Mouse (Mus musculus) MEL-GATA-1-ER (cell line): ENCODE data around the gene Mfap5.
"Not testable (repeated sequence)": the region's sequence is repeated elsewhere in the genome, so short reads cannot be mapped to it uniquely, and the experiment has no call there.

Experiments
- DNase-seq: peaks from one replicate; pipeline ENCODE4 v3.0.0-alpha.2; 2012; ENCODE audit warnings: low read depth; ENCODE audit errors: extremely low read depth

Mfap5 gene

GRCm38 (mm10) chr6:122505545-122505944, at the start of gene Mfap5:
Gene Mfap5 (plus strand): TSS chr6:122505845.
- no peak for DNase-seq

DNA sequence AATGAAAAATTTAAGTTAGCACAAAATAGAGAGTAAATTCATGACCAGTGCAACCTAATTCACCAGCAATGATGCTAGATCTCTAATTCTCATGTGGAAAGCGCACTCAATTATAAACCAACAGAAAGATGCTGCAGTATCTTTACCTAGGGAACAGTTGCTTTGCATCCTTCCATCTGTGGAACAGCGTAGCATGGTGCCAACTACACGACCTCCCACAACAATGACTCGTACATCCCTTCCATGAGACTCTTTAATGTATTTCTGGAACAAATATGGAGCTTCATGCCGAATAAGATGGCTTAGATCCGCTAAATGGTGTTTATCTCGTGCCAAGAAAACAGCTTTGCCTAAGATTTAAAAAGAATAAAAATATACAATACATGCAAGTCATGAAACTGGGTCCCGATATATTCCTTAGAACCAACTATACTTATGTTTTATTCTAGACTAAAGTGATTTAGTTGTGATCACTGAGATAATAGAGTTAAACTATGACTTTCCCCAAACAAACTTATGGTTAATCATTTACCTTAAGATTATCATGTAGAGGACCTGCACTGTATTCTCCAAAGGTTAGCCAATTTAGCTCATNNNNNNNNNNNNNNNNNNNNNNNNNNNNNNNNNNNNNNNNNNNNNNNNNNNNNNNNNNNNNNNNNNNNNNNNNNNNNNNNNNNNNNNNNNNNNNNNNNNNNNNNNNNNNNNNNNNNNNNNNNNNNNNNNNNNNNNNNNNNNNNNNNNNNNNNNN, 46.5 kb upstream of the Mfap5 start:
- no peak for DNase-seq

GRCm38 (mm10) chr6:122466092-122466713, 39.4 kb upstream of the Mfap5 start:
- no peak for DNase-seq

DNA sequence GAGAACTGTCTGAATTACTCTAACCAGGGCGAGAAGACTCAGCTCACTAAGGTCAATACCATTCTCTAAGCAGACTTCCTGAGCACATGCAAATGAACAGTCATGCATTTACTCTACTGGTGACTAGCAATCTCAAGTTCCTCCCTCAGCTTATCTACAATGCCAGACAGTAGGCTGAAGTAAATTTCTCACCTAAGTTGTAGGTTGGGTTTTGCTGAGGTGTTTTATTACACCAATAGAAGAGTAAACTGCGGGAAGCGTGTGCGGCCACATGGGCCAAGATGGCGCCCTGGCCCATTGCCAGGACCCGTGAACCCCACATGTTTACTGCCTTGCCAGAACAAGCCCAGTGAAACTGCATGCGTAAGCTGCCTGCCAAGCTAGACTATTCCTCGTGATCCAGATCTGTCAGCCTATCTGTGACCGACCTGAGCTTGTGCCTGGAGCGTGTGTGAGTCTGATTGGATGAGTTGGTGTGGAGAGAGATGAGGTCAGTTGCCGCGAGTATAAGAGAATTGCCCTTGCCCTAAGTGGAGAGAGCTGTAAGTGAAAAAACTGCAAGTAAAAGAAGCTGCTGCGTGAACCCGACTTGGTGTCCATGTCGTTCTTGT, 36.5 kb upstream of the Mfap5 start:
- DNase-seq = peak; percentile 53

GRCm38 (mm10) chr6:122470240-122470639, 35.4 kb upstream of the Mfap5 start:
- no peak for DNase-seq

DNA sequence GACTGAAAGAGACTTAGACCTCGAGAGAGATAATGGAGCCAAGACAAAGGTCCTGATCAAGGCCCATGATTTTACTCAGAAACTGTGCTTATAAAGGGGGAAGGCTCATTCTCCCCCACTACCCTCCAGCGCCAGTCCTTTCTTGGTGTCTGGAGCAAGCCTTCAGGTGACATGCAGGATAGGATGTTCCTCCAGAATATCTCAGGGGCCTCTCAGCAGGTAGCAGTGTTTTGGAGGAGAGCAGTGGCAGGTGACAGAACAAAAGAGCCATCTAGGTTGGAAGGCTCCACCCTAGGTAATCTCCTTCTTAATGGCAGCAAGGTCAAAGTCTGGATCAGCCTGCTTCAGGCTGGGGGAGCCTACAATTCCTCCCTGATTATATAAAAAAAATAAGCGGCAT, 34.2 kb upstream of the Mfap5 start:
- not testable (repeated sequence) for DNase-seq

GRCm38 (mm10) chr6:122478062-122478461, 27.6 kb upstream of the Mfap5 start:
- DNase-seq = no peak

- DNase-seq = no peak
Observed at GRCm38 (mm10) chr6:122485401-122486296, 20.0 kb upstream of the Mfap5 start.

DNA sequence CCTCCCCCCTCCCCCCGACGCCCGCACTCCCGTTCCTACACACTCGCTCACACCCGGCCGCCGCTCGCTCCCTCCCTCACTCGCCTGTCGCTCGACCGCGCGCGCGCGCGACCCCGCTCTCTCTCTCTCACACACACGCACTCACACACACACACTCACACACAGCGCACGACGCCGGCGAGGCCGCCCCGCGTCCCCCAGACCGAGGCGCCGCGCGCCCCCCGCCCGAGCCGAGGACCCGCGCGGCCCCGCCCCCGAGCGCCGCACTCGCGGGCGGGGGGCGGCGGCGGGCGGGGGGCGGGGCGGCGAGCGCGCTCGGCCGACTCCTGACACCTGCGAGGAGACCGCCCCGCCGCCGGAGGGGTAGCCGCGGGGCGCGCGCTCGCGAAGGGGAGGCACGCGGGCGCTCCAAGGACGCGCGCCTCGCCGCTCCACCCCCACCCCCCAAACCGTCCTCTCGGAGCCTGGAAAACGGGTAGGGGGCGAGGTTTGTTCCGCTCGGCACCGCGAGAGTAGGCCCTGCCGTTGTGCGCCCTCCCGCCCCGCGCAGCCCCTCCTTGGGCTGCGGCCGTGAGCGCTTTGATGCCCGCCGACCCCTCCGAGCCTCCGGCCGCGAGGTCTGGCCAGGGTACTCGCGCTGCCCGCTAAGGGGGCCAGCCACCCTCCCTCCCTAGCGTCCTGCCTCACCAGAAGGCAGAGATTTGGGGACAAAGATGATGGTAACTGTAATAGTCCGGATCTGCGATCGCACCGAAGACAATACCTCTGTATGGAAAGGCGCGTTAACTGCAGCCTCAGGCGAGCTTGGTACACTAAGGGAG, 19.1 kb upstream of the Mfap5 start:
- no peak for DNase-seq

DNA sequence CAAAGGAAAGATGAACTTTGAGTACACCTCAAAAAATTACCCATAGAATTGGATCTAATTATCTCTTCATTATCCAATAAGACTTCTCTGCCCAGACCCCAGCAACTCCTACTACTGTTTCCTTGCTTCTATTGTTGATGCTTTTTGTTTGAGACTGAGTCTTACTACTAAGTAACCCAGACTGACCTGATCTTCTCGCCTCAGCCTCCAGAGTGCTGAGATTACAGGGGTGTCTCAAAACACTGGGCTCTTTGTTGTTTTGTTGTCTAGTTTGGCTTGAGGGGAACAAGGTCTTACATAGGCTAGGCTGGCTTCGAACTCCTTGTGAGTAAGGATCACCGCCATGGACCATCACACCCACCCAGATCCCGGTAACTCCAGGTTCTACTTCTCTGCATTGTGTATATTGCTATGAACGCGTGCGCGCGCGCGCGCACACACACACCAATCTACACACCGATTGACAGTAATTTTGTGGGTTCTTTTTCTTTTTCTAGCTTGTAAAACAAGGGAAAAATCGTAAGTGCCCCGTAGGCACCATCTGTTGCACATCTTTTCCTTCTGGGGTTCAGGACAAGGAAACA, 14.6 kb upstream of the Mfap5 start:
- no peak for DNase-seq

DNA sequence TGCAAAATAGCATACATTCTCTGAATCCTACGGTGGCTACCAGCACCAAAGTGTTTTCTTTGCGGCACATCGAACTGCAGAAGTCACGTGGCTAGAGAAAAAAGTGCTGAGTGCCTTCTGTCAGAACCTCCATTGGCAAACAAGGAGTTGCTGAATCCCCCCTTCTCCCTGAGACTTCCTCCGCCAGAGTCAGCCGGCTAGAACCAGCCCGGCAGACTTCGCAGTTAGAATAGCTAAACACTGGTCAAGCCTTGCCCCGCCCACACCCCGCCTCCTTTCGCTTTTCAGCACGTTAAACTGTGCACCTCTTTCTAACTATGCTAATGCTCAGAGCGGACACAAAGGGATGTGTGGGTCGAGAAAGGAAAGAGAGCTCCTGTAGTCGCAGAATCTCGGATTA, 14.1 kb upstream of the Mfap5 start:
- no peak for DNase-seq

DNA sequence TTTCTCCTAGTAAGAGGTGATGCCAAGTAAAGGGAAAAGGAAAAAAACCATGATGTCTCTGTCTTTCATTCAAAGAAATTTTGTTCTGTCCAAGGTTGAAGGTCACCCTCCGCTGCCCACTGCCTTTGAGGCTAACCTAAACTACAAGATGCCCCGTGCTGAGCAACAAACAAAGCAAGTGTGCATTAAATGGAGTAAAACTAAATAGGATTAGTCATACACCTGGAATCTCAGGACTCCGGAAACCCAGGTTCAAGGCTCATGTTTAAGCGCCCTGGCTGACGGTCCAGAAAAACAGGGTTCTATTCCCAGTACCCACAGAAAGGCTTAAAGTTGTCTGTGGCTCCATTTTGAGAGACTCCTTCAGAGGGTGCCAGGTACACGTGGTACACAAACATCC, 13.2 kb upstream of the Mfap5 start:
- no peak for DNase-seq

DNA sequence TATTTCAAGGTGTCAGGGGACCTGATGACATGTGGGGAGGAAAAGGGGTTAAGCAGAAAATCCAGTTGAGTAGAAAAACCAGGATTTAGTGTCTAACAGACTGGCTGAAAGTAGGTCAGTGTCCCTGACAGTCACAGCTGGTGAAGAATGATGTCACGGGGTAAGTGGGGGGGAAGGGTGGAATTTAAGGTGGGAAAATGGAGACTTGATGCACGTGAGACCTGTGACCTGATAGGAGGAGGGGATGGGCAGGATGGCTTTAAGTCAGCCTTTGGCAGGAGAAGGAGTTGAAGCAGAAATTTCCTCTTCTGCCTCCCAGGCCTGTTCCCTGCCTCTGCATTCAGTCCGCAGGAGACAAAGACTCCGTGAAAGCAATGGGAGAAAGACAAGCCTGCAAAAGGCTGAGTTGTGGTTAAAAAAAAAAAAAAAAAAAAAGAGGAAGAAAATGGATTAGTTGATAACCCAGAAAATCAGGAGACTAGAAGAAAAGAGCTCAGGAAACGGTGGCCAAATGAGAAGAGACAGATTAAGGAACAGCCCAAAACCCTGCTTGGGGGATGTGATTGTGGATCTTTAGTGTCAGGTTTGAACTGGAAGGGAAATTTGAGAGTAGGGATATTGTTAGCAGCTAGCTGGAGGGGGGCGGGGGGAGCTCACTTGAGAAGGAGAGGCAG, 11.7 kb upstream of the Mfap5 start:
- DNase-seq = peak; percentile 39

DNA sequence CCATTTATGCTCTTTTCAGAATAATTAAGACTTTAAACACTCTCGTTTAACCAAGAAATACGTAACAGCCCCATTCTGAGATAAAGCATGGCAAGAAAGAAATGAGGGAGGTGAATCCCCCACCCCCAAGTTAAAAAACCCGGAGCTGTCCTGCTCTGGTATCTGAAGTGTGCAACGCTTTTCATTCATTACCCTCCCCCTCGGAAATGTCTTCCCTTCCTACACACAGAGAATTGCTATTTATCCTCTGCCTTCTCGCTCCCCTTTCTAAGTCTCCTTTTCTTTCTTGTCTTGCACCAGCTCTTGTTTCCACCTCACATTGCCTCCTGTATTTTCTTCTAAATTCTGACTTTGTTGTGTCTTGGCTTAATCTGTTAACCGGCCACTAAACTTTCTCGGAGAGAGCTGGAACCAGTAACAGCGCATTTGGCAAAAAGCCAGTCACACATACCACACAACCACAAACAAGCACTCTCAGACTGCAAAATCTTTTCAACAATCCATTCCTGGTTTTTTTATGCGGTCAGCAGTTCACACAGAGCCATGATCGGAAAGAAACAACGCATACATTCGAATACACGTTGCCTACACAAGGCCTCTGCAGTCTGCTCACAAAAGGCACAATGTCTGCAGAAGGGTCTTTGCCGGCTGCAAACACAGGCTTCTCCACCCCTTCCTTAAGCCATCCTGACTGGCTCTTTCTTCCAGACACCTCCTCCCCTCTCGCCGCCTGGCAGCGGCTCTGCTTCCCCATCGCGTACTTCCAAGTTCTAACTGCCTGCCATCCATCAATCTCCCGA, 10.4 kb upstream of the Mfap5 start:
- no peak for DNase-seq

DNA sequence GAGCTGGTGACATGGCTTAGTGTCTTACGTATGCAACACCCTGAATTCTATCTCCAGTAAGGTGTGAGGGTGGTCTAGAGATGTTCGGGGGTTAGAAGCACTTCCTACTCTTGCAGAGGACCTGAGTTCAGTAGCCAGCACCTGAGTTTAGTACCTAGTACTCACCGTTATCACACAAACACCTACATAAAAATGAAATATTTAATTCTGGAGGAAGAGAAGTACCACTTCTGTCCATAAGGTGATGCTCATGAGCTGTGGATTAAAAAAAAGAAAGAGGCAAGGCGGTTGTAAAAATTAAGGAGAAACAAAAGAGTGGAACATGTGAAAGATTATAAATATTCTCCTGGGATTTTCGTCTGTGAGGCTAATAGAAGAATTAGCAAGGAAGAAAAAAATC, 9.1 kb upstream of the Mfap5 start:
- peak; percentile 6 for DNase-seq

GRCm38 (mm10) chr6:122498661-122499060, 7.0 kb upstream of the Mfap5 start, which contains the start of gene Rimklb:
Gene Rimklb (minus strand): TSS chr6:122498761.
- DNase-seq = no peak

DNA sequence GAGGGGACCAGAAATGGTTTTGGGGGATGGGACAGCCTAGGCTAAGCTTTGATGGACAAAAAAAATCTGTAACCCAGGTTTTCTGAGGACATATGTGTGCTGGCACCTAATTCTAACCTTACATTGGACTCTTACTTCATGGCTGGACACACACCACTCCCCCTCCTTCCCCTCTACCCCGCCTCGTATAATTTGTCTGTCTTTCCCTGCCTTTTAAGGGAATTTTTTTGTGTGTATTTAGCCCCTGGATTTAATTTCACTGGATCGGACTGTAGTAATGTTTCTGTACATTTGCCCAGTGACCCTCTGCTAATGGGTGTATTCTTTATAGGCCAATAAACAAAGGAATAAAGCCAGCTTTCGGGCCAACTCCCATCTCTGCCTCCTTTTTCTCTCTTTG, 604 bp upstream of the Mfap5 start:
- DNase-seq = no peak

DNA sequence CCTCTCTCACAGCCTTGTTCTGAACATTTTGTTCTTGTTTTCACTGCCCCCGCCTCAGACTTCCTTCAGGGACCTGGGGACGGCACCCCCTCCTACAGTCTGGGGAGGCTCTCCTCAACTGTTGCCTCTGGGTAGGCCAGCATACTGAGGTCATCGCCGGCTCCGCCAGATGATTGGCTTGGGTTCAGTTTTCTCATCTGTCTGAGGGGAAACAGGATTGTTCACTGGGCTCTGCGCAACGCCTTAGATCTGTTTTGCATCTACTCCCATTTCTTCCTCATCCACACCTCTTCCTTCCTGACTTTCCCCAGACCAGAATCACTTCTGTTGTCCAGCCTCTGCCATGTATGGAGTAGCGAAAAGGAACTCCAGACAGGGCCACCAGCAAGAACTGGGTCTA, 2.8 kb downstream of the Mfap5 start:
- DNase-seq = no peak
